ENCODE assay signal across 18 mouse cellular contexts in the genomic region with DNA sequence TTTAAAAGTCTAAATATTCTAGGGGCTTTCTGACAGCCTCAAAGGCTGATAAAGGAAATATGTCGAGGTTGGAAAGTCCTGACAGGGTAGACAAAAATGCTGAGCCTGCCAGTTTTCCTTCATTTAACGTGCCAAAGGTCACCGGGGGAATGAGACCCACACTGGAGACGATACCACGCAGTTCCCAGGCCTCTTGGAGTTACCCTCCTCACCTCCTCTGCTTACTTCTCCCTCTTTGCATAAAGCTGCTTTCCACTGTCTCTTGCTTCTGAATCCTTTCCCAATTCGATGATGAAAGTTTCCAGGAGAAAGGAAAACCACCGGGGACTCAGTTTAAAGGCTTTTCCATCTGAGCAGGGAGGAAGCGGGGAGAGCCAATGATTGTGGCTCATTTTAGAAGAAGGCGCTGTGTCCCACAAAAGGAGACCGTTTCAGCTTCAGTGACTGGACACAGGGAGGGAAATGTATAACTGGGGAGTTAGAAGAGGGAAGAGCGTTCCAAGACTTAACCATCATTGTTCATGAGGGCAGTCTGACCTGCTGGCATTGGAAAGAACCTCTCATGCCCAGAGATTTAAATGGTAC.
DNase-seq lines count a peak whose midpoint lies in the region; TF ChIP-seq lines count a peak whose summit lies in the region.
"Had no signal": no experiment of that assay in that cellular context is flagged by ENCODE, and none has a peak within 500 bp of the region (broad histone marks: within the 10 kb centered on the region; RNA-seq: fewer than 3 reads in every experiment).

No protein-coding gene starts in this region.

- peaks cover 18% of the 10 kb centered on the region for H3K4me1 ChIP-seq in embryonic fibroblast, embryonic 13.5 days (ENCODE audit: control insufficient read depth, insufficient read depth, low read length)
- H3K4me1 ChIP-seq: midbrain, embryonic 12.5 days; neural tube, embryonic 12.5 days had no signal

- peak overlapping the region; percentile 65 for H3K27ac ChIP-seq in embryonic fibroblast, embryonic 13.5 days (ENCODE audit: insufficient read depth, low read length)
- H3K27ac ChIP-seq: forebrain, embryonic 15.5 days; hindbrain, embryonic 15.5 days; layer of hippocampus, adult 2 months; liver, embryonic 13.5 days; midbrain, embryonic 12.5 days; neural tube, embryonic 12.5 days had no signal

- no peak overlapping the region for H3K4me3 ChIP-seq in embryonic fibroblast, embryonic 13.5 days (ENCODE audit: insufficient read depth, low read length)
- H3K4me3 ChIP-seq: forebrain, embryonic 15.5 days; hindbrain, embryonic 15.5 days; layer of hippocampus, adult 2 months; liver, embryonic 13.5 days; midbrain, embryonic 12.5 days; neural tube, embryonic 12.5 days had no signal

- TF ChIP-seq CTCF in embryonic fibroblast, embryonic 13.5 days (IDR thresholded peaks at IDR 0.05; ENCODE audit: borderline replicate concordance, insufficient read depth, low read length) = no peak

- intact Hi-C loops in heart, postnatal 25 days (cut with DNase I) = no loop called here

- TF ChIP-seq POLR2A in embryonic fibroblast, embryonic 13.5 days (IDR thresholded peaks at IDR 0.05; ENCODE audit: low read depth, low read length) = no peak

- DNase-seq in heart, adult 18-20 months = peak; percentile 27 to 34
- no peak for DNase-seq in heart, postnatal 25 days (ENCODE audit: low spot score)
- DNase-seq in Muller cell, postnatal 12 days (ENCODE audit: inconsistent ontology term) = peak; percentile 56
- peak; percentile 17 for DNase-seq in heart, postnatal 4 days
- DNase-seq in natural killer cell, adult 2 months (ENCODE audit: low spot score in 2 of 2) = no peak
- DNase-seq in cerebellum, adult 9-11 months = no peak
- no peak for DNase-seq in cerebellum, adult 18-20 months
- DNase-seq: cerebellum, postnatal 10 days; gastrocnemius, postnatal 36 days; liver, embryonic 13.5 days; lung, postnatal 14 days; retina, postnatal 1 day had no signal

Comparison
In these comparisons a context has a peak if more than half of its experiments do, and no peak if none do; other contexts are left out.
1. DNase-seq: peak in heart, adult 18-20 months (2 of 2), Muller cell, postnatal 12 days (single experiment) and heart, postnatal 4 days (single experiment); none in heart, postnatal 25 days (single experiment), natural killer cell, adult 2 months (0 of 2), cerebellum, adult 9-11 months (single experiment) and cerebellum, adult 18-20 months (0 of 2).